Mouse (Mus musculus): ENCODE measurements around the gene Herc1. TPM values are rescaled to one million over a fixed set of nuclear protein-coding genes. Genes with fewer than 3 reads are reported as not detected.
A peak's percentile ranks its signal among the peaks of the same experiment; 100 is the strongest.

Herc1 gene
- polyA plus RNA-seq, 2 experiments from 2014 or later, result 40.2 to 45.8 TPM

- ATAC-seq, result peak; percentile 68
Measured at GRCm38 (mm10) chr9:66503879-66504411, 153.7 kb downstream of the Herc1 start.

- no peak for ATAC-seq
Measured at GRCm38 (mm10) chr9:66504518-66504917, 154.3 kb downstream of the Herc1 start.

GRCm38 (mm10) chr9:66505141-66505917 lies 155.1 kb downstream of the Herc1 start:
- peak; percentile 84 for ATAC-seq

- ATAC-seq, result no peak
Measured at GRCm38 (mm10) chr9:66506011-66506410, 155.8 kb downstream of the Herc1 start.

- no peak for ATAC-seq
Measured at GRCm38 (mm10) chr9:66506424-66506823, 156.2 kb downstream of the Herc1 start.

GRCm38 (mm10) chr9:66507684-66508083 lies 157.4 kb downstream of the Herc1 start:
- no peak for ATAC-seq

- ATAC-seq, result no peak
Measured at GRCm38 (mm10) chr9:66508890-66509399, 158.7 kb downstream of the Herc1 start.

GRCm38 (mm10) chr9:66510351-66510841 lies 160.1 kb downstream of the Herc1 start:
- no peak for ATAC-seq

- no peak for ATAC-seq
Measured at GRCm38 (mm10) chr9:66510944-66511343, 160.7 kb downstream of the Herc1 start.

- ATAC-seq, result peak; percentile 75
Measured at GRCm38 (mm10) chr9:66511580-66512350, 161.5 kb downstream of the Herc1 start.

GRCm38 (mm10) chr9:66512351-66512671 lies 162.1 kb downstream of the Herc1 start:
- ATAC-seq, result peak; percentile 62

- peak; percentile 2 for ATAC-seq
Measured at GRCm38 (mm10) chr9:66513150-66513549, 162.9 kb downstream of the Herc1 start.

- ATAC-seq, result no peak
Measured at GRCm38 (mm10) chr9:66513661-66514255, 163.5 kb downstream of the Herc1 start.

- ATAC-seq, result no peak
Measured at GRCm38 (mm10) chr9:66514256-66514770, 164.1 kb downstream of the Herc1 start, which contains the start of gene Fbxl22. Gene Fbxl22 (minus strand): TSS chr9:66514593.

- no peak for ATAC-seq
Measured at GRCm38 (mm10) chr9:66515115-66515514, 164.9 kb downstream of the Herc1 start.

- ATAC-seq, result no peak
Measured at GRCm38 (mm10) chr9:66515680-66516210, 165.5 kb downstream of the Herc1 start.

GRCm38 (mm10) chr9:66516296-66516940 lies 166.2 kb downstream of the Herc1 start:
- ATAC-seq, result no peak

GRCm38 (mm10) chr9:66517746-66518145 lies 167.5 kb downstream of the Herc1 start:
- ATAC-seq, result no peak

- no peak for ATAC-seq
Measured at GRCm38 (mm10) chr9:66518251-66518650, 168.0 kb downstream of the Herc1 start.

- ATAC-seq, result no peak
Measured at GRCm38 (mm10) chr9:66518901-66519300, 168.7 kb downstream of the Herc1 start.

- peak; percentile 51 for ATAC-seq
Measured at GRCm38 (mm10) chr9:66520299-66520698, 170.0 kb downstream of the Herc1 start.

- ATAC-seq, result no peak
Measured at GRCm38 (mm10) chr9:66521595-66521994, 171.3 kb downstream of the Herc1 start.

Data from CD4-positive, CD25-positive, alpha-beta regulatory T cell, adult 4 months (primary cell).